Mouse (Mus musculus): ENCODE measurements around the gene Tmem246. TPM values are rescaled to one million over a fixed set of nuclear protein-coding genes. Genes with fewer than 3 reads are reported as not detected.

Tmem246 gene
- polyA plus RNA-seq, 1 experiment = 5.5 TPM

DNA sequence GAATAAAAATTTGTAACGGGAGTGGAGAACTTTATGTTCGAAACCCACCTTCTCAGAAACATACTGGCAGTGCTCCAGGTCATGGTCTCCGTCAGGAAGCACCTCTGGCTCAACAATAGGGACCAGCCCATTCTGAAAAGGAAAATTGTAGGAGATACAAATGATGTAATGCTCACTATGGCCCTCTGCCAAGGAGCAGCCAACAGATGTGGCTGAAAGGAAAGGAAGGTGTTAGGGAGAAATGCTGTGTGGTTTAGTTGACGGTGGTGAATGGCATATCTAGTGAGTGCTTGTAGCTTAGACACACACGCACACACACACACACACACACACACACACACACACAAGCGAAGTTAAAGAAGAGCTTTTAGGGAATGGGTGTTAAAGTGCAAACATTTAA lies 58.0 kb downstream of the Tmem246 start:
- no peak overlapping the region for H3K4me3 ChIP-seq (ENCODE audit: extremely low read depth, insufficient read depth, insufficient read length)
- TF ChIP-seq POLR2A (IDR thresholded peaks at IDR 0.05; ENCODE audit: low read depth, low read length) = no peak
- TF ChIP-seq CTCF (IDR thresholded peaks at IDR 0.05; ENCODE audit: extremely low read depth, insufficient read depth, insufficient read length, insufficient replicate concordance) = no peak
- 65% methylated on average over 6 of the region's 6 CpGs for WGBS
- no peak for DNase-seq (ENCODE audit: low read depth in 1 of 2, low spot score in 2 of 2)
- H3K4me1 ChIP-seq (ENCODE audit: control insufficient read depth, insufficient read depth, insufficient read length) = no peaks in the 10 kb centered on the region
- no peaks in the 10 kb centered on the region for H3K27me3 ChIP-seq (ENCODE audit: control insufficient read depth, insufficient read depth, low read length)
- no peak overlapping the region for H3K27ac ChIP-seq (ENCODE audit: insufficient read depth, low read length)
- H3K36me3 ChIP-seq (ENCODE audit: control insufficient read depth, insufficient read depth, low read length) = no peaks in the 10 kb centered on the region

DNA sequence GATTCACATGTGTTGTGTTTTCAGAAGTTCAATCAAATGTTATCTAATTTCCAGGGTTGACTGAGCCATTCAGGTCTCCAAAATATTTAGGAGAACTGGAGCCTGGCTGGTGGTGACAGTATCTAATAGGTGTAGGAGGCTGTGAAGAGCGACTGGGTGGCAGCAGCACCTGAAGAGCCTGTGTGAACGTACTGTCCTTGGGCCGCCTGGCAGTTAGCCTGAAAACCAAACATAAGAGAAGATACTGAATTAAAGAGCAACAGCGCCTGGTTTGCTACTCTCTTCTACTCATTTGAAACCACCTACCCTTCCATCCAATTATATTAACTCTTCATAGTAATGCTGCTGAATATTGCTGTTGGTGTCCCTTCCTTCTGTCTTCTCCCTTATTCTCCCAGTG lies 61.0 kb downstream of the Tmem246 start:
- no peak for DNase-seq (ENCODE audit: low read depth in 1 of 2, low spot score in 2 of 2)
- no peak for TF ChIP-seq CTCF (IDR thresholded peaks at IDR 0.05; ENCODE audit: extremely low read depth, insufficient read depth, insufficient read length, insufficient replicate concordance)
- no peak for TF ChIP-seq POLR2A (IDR thresholded peaks at IDR 0.05; ENCODE audit: low read depth, low read length)
- WGBS = 94% methylated on average over 4 of the region's 4 CpGs
- Histone ChIP-seq H3K4me1 (ENCODE audit: control insufficient read depth, insufficient read depth, insufficient read length) (no peaks in the 10 kb centered on the region), H3K4me3 (ENCODE audit: extremely low read depth, insufficient read depth, insufficient read length) (no peak overlapping the region), H3K36me3 (ENCODE audit: control insufficient read depth, insufficient read depth, low read length) (no peaks in the 10 kb centered on the region), H3K27ac (ENCODE audit: insufficient read depth, low read length) (no peak overlapping the region), H3K27me3 (ENCODE audit: control insufficient read depth, insufficient read depth, low read length) (no peaks in the 10 kb centered on the region)

DNA sequence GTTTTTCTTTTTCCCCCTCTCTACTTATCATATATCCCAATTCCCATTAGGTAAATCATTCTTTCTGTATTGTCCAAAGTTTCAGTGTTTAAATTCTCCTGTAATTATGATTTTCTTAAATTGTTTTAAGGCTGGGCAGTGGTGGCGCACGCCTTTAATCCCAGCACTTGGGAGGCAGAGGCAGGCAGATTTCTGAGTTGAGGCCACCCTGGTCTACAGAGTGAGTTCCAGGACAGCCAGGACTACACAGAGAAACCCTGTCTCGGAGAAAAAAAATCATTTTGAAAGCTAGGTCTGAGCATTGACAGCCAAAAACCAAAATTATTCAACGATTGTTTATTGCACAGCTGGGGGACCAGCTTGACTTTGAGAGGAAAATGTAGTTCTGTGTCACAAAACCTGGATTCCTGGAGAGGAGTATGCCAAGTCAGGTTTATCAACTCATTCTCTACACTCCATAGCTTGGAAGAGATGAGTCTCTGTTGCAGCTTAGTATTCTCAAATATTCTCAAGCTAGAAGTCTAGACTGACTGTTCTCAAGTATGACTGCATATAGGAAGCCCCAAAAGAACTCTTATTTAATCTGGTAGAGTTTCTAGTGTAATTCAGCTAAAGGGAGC lies 61.9 kb downstream of the Tmem246 start:
- no peak for DNase-seq (ENCODE audit: low read depth in 1 of 2, low spot score in 2 of 2)
- 89% methylated on average over 4 of the region's 4 CpGs for WGBS
- H3K4me3 ChIP-seq (ENCODE audit: extremely low read depth, insufficient read depth, insufficient read length) = no peak overlapping the region
- H3K27me3 ChIP-seq (ENCODE audit: control insufficient read depth, insufficient read depth, low read length) = no peaks in the 10 kb centered on the region
- H3K4me1 ChIP-seq (ENCODE audit: control insufficient read depth, insufficient read depth, insufficient read length) = no peaks in the 10 kb centered on the region
- no peak overlapping the region for H3K27ac ChIP-seq (ENCODE audit: insufficient read depth, low read length)
- no peaks in the 10 kb centered on the region for H3K36me3 ChIP-seq (ENCODE audit: control insufficient read depth, insufficient read depth, low read length)
- TF ChIP-seq POLR2A (IDR thresholded peaks at IDR 0.05; ENCODE audit: low read depth, low read length) (no peak), CTCF (IDR thresholded peaks at IDR 0.05; ENCODE audit: extremely low read depth, insufficient read depth, insufficient read length, insufficient replicate concordance) (no peak)

- Histone ChIP-seq H3K27me3 (ENCODE audit: control insufficient read depth, insufficient read depth, low read length) (no peaks in the 10 kb centered on the region), H3K4me3 (ENCODE audit: extremely low read depth, insufficient read depth, insufficient read length) (no peak overlapping the region), H3K36me3 (ENCODE audit: control insufficient read depth, insufficient read depth, low read length) (peaks cover 2% of the 10 kb centered on the region; the same call in 1 of the 2 replicates), H3K27ac (ENCODE audit: insufficient read depth, low read length) (no peak overlapping the region), H3K4me1 (ENCODE audit: control insufficient read depth, insufficient read depth, insufficient read length) (no peaks in the 10 kb centered on the region)
- no peak for DNase-seq (ENCODE audit: low read depth in 1 of 2, low spot score in 2 of 2)
- 87% methylated on average over 3 of the region's 3 CpGs for WGBS
- TF ChIP-seq POLR2A (IDR thresholded peaks at IDR 0.05; ENCODE audit: low read depth, low read length) = no peak
- no peak for TF ChIP-seq CTCF (IDR thresholded peaks at IDR 0.05; ENCODE audit: extremely low read depth, insufficient read depth, insufficient read length, insufficient replicate concordance)
Observed at GRCm38 (mm10) chr4:49535036-49535435, 62.6 kb downstream of the Tmem246 start.

Other genes starting within 250 kb of the Tmem246 start
- gene Acnat2, start 189.7 kb downstream of the Tmem246 start, polyA plus RNA-seq (2012; rRNA removed) = not detected in 2 replicates
- gene Acnat1, start 124.0 kb downstream of the Tmem246 start, polyA plus RNA-seq (2012; rRNA removed) = not detected in 2 replicates
- gene Baat, start 91.3 kb downstream of the Tmem246 start, polyA plus RNA-seq (2012; rRNA removed) = not detected in 2 replicates
- gene Mrpl50, start 76.8 kb downstream of the Tmem246 start, polyA plus RNA-seq (2012; rRNA removed) = 1.2 and 1.4 TPM in 2 replicates
- gene Zfp189, start 76.7 kb downstream of the Tmem246 start, polyA plus RNA-seq (2012; rRNA removed) = 0.58 and 0.62 TPM in 2 replicates
- gene Aldob, start 48.3 kb downstream of the Tmem246 start, polyA plus RNA-seq (2012; rRNA removed) = 0.13 and 1.1 TPM in 2 replicates
- gene Rnf20, start 34.1 kb upstream of the Tmem246 start, polyA plus RNA-seq (2012; rRNA removed) = 16.6 and 19.5 TPM in 2 replicates
- gene Ppp3r2, start 84.1 kb upstream of the Tmem246 start, polyA plus RNA-seq (2012; rRNA removed) = not detected in 2 replicates
- gene Grin3a, start 247.9 kb upstream of the Tmem246 start, polyA plus RNA-seq (2012; rRNA removed) = not detected in 2 replicates